Mouse (Mus musculus): ENCODE measurements around the gene Chrm2.

DNA sequence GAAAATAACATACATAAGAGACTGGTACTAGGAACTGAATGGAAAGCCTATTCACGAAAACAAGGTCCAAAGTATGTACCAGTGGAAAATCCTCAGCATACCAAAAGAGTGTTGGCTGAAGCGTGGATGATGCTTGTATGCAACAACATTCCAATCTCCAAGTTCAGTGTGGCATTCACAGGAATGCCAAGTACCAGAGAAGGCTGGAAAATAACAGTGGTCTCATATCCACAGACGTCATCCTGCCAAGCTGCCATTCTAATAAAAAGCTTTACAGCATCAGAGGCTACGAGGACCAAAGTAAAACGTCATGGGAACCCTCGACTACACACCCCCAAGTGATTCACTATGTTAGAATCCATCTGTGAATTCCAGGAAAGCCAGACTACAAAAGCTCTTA is 153.4 kb downstream of the Chrm2 start:
- TF ChIP-seq CTCF (IDR thresholded peaks at IDR 0.05; ENCODE audit: extremely low read depth, insufficient read length, insufficient replicate concordance, low read depth, low read length), result no peak
- no peak for TF ChIP-seq POLR2A (IDR thresholded peaks at IDR 0.05; ENCODE audit: low read depth, low read length)
